Mouse (Mus musculus): ENCODE measurements around the gene Map4k3. TPM values are rescaled to one million over a fixed set of nuclear protein-coding genes. Genes with fewer than 3 reads are reported as not detected.

The Map4k3 gene
- polyA plus RNA-seq (2014; fragmentation: Illumina TruSeq; extraction: RNeasy Lipid Tissue Mini Kit (QIAGEN cat#74804); ENCODE audit: low read depth, low replicate concordance): 91.9 TPM

GRCm38 (mm10) chr17:80728062-80728858 is at the start of gene Map4k3:
Gene Map4k3 (minus strand): TSS chr17:80728485.

DNA sequence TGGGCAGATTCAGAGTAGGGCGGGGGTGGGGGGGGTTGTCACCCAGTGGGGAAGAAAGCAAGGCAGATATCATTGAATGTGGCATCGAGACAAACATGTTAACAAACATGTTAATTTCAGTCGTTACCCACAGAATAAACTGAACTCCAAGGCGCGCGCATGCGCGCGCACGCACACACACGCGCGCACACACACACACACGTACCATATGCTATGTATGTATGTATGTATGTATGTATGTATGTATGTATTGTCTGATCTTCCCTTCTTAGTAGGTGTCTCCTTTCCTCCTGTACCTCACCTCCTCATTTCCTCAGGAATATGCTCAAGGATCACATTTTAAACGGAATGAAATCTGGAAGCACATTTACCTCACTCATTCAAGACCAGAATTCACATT is 150.6 kb downstream of the Map4k3 start, which contains the start of gene Cdkl4:
TSS of gene Cdkl4 (minus strand) at position 175 of the 400 bp plus-strand sequence.

Other genes starting within 250 kb of the Map4k3 start
- 34.4 TPM for gene Sos1, start 248.0 kb downstream of the Map4k3 start, polyA plus RNA-seq (2014; fragmentation: Illumina TruSeq; extraction: RNeasy Lipid Tissue Mini Kit (QIAGEN cat#74804); ENCODE audit: low read depth, low replicate concordance)
- gene Cdkl4, start 150.7 kb downstream of the Map4k3 start, polyA plus RNA-seq (2014; fragmentation: Illumina TruSeq; extraction: RNeasy Lipid Tissue Mini Kit (QIAGEN cat#74804); ENCODE audit: low read depth, low replicate concordance): 0.89 TPM
- 21.9 TPM for gene Tmem178, start 216.1 kb upstream of the Map4k3 start, polyA plus RNA-seq (2014; fragmentation: Illumina TruSeq; extraction: RNeasy Lipid Tissue Mini Kit (QIAGEN cat#74804); ENCODE audit: low read depth, low replicate concordance)